Mouse (Mus musculus) heart, embryonic 11.5 days (tissue): Measurements from ENCODE around the gene Sh3d19. TPM values are rescaled to one million over a fixed set of nuclear protein-coding genes. Genes with fewer than 3 reads are reported as not detected.

Source experiments
- ATAC-seq: fragments of 200-750 bp; cut with Nextera tagmentation; replicated peaks from 2 replicates; pipeline ENCODE4 v1.8.0; 2017; ENCODE audit warnings: moderate library complexity; ENCODE audit not compliant: insufficient number of reproducible peaks, low FRiP score, low TSS enrichment
- H3K27ac ChIP-seq: fragments of 300-500 bp; sonication (generic); 2 replicates; pipeline ENCODE4 v1.5.1; 2014; ENCODE audit warnings: mild to moderate bottlenecking, low read depth, low read length
- H3K27me3 ChIP-seq: fragments of 300-500 bp; sonication (generic); 2 replicates; pipeline ENCODE4 v1.6.1; 2014; ENCODE audit warnings: mild to moderate bottlenecking, low read length, mixed read lengths; ENCODE audit not compliant: control insufficient read depth, insufficient read depth
- H3K36me3 ChIP-seq: fragments of 300-500 bp; sonication (generic); 2 replicates; pipeline ENCODE4 v1.6.1; 2014; ENCODE audit warnings: mild to moderate bottlenecking, low read length, moderate library complexity, mixed read lengths; ENCODE audit not compliant: control insufficient read depth, insufficient read depth
- H3K4me1 ChIP-seq: fragments of 300-500 bp; sonication (generic); 2 replicates; pipeline ENCODE4 v1.6.1; 2014; ENCODE audit warnings: low read length; ENCODE audit not compliant: control insufficient read depth, insufficient read depth
- H3K4me2 ChIP-seq: fragments of 300-500 bp; sonication (generic); 2 replicates; pipeline ENCODE4 v1.6.1; 2014; ENCODE audit warnings: mild to moderate bottlenecking, moderate library complexity
- H3K4me3 ChIP-seq: fragments of 300-500 bp; sonication (generic); 2 replicates; pipeline ENCODE4 v1.5.1; 2014; ENCODE audit warnings: low read depth, low read length
- H3K9ac ChIP-seq: fragments of 300-500 bp; sonication (generic); 2 replicates; pipeline ENCODE4 v1.6.1; 2014; ENCODE audit warnings: mild to moderate bottlenecking, low read depth, low read length, moderate library complexity
- H3K9me3 ChIP-seq: fragments of 300-500 bp; sonication (generic); replicated peaks from 2 replicates; pipeline ENCODE4 v1.6.1; 2016; ENCODE audit warnings: low read length; ENCODE audit not compliant: control insufficient read depth
- WGBS: fragments of 180-500 bp; shearing (Covaris S2); extraction: QIAGEN DNeasy Blood & Tissue Kit; methylation state at CpG from one replicate; pipeline ENCODE4 v1.1.7; 2014; ENCODE audit not compliant: insufficient replicate concordance; 5-methylcytosine and 5-hydroxymethylcytosine counted together
- polyA plus RNA-seq: library from polyadenylated mRNA; unstranded; fragments of >200 nt; fragmentation: Nextera tagmentation; extraction: Ambion mirVana; gene quantifications from 2 replicates; pipeline ENCODE4 v1.2.1, GENCODE M21; 2014

Sh3d19 gene
- polyA plus RNA-seq, 1 experiment from 2014 or later: 13.8 TPM

DNA sequence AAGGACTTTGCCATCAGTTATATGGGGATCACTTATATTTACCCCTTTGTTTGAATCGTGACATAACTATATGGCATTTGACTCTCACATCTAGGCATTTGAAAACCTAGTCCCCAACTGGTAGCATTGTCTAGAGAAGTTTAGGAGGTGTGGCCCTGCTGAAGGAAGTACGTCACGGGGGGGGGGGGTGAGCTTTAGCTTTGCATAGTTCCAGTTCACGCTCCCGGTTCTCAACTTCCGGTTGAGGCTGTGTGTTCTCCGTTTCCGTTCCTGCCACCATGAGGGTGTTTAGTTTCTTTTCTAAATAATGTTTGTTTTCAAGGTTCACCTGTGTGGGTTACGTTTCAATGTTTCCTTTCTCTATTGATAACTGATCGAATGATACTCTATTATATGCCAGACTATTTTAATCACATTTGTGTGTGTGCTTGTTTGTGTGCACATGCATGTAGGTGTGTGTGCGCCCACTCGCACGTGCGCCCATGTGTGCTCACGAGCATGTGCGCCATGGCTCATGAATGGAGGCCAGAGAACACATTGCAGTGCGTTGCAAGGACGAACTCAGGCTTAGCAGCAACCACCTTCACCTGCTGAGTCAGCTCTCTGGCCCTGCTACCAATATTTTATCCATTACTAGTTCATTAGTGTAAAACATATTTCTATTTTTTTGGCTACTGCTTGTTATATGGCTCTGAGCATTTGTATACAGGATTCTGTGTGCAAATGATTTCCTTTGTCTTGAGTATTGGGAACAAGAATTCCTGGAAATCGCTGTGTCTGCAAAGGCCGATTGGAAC is 54.6 kb downstream of the Sh3d19 start:
- Histone ChIP-seq H3K4me1 (0 out of 2 replicates have a peak, but pooled peaks cover 3% of the 10 kb centered on the region), H3K27ac (no peak overlapping the region), H3K9ac (no peak overlapping the region), H3K4me2 (no peak overlapping the region), H3K9me3 (no peaks in the 10 kb centered on the region), H3K36me3 (no peaks in the 10 kb centered on the region), H3K27me3 (peaks cover 7% of the 10 kb centered on the region), H3K4me3 (no peak overlapping the region)
- ATAC-seq: no peak
- 91% methylated on average over 20 of the region's 20 CpGs for WGBS

DNA sequence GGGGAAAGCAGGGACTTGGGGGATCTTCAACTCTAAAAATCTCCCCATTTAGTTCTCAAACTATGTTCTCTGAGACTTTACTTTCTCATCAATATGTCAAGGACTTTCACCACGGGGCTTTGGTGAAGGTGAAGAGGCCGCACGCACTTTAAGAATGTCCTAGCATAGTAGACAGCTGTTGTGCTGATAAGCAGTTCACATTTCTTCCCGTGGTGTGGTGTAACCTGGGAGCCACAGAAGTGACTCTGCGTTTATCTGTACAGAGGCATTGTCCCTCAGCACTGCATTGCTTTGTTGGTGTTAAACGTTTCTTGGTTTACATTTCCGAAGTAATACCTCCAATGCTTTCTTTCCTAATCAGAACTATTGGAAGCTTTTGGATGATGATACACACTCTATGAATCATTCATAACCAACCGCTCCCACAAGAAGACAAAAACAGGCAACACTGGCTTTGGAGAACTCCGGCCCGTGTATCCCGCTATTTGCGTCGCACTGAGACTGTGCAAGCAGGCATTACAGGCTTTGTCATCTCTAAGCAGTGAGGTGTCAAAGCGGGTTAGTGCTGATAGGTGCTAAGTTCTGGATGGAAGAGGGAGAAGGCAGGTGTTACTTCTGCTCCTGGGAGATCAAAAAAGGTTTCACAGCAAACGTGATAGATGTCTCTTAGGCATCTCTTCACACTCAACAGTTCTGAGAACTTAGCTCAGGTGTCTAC is 57.9 kb downstream of the Sh3d19 start:
- ATAC-seq: no peak
- 54% methylated on average over 15 of the region's 15 CpGs for WGBS
- no peak overlapping the region for H3K9ac ChIP-seq
- H3K4me2 ChIP-seq: no peak overlapping the region; the same call in 1 of the 2 replicates
- no peak overlapping the region for H3K27ac ChIP-seq
- no peaks in the 10 kb centered on the region for H3K9me3 ChIP-seq
- H3K27me3 ChIP-seq: peaks cover 7% of the 10 kb centered on the region
- H3K36me3 ChIP-seq: no peaks in the 10 kb centered on the region
- H3K4me3 ChIP-seq: no peak overlapping the region
- H3K4me1 ChIP-seq: peaks cover 5% of the 10 kb centered on the region; the same call in 1 of the 2 replicates

DNA sequence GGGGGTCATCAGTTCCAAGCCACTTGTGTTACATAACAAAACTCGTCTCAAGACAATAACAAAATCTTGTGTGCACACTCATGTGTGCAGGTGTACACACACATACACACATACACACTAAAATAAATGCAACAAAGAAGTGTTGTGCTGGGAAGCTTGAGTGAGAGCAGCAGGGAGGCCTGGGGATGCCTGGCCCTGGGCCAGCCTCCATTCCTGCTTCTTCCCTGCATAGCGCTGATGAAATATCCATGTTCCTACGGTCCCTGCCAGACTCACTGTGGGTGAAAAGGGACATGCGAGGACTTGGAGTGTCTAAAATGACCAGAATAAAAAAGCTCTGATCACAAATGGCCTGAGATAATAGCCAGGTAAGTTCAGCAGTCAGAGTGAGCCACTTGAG is 59.7 kb downstream of the Sh3d19 start:
- Histone ChIP-seq H3K9me3 (no peaks in the 10 kb centered on the region), H3K4me1 (peaks cover 7% of the 10 kb centered on the region; the same call in 1 of the 2 replicates), H3K9ac (no peak overlapping the region), H3K36me3 (no peaks in the 10 kb centered on the region), H3K27me3 (peaks cover 5% of the 10 kb centered on the region; the same call in 1 of the 2 replicates), H3K4me3 (no peak overlapping the region), H3K27ac (no peak overlapping the region), H3K4me2 (no peak overlapping the region)
- WGBS: 81% methylated on average over 4 of the region's 4 CpGs
- ATAC-seq: no peak

DNA sequence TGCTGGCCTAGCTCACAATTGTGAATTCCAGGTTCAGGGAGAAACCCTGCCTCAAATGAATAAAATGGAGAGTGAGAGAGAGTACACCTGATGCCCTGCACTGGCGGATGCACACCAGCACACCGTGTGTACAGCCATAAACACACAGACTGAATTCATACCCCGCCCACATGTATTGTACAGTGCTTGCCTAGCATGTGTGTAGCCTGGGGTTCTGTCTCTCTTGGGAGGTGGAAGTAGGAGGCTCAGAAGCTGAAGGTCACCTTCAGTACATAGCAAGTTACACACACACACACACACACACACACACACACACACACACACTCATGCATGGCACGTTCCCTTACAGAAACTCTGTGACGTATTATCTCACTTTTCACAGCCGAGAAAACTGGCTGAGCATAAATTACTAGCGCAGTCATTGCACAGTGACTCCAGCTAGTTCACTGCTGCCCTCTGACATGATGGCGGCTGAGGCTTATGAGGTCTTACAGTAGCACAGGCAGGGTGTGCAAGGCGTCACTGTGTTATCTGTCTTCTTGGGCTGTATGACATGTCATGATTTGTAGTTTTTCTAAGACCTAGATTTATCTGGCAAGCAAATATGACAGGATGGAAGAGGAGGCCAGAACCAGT is 62.7 kb downstream of the Sh3d19 start:
- no peaks in the 10 kb centered on the region for H3K36me3 ChIP-seq
- ATAC-seq: no peak
- no peak overlapping the region for H3K9ac ChIP-seq
- H3K4me3 ChIP-seq: no peak overlapping the region
- no peaks in the 10 kb centered on the region for H3K27me3 ChIP-seq
- H3K4me2 ChIP-seq: no peak overlapping the region
- no peak overlapping the region; the same call in 1 of the 2 replicates for H3K27ac ChIP-seq
- WGBS: 61% methylated on average over 9 of the region's 9 CpGs
- peaks cover 8% of the 10 kb centered on the region; the same call in 1 of the 2 replicates for H3K4me1 ChIP-seq
- no peaks in the 10 kb centered on the region for H3K9me3 ChIP-seq

DNA sequence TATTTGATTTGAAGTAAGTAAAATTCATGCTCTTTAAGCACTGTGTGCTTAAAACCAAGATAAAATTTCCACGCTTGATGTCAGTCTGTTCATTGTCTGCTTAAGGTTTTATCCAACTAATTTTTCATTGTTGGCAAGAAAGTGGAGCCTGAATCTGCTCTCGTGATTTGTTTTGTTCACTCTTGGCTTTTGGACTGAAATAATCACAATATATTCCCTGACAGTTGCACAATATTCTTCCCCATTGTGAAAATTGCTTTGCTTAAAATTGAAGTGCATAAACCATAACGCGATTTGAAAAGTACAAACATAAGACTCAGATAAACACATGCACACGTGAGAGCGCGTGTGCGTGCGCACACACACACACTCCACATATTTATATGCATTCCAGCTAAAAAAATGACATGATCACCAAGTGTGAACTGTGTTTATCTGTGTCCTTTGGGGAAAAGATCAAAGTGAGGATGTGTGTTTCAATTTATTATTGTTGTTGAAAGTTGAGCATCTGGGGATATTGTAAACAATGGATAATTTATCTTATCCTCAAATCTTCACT is 67.1 kb downstream of the Sh3d19 start:
- 91% methylated on average over 9 of the region's 9 CpGs for WGBS
- ATAC-seq: no peak
- no peaks in the 10 kb centered on the region for H3K27me3 ChIP-seq
- peaks cover 10% of the 10 kb centered on the region; the same call in 1 of the 2 replicates for H3K4me1 ChIP-seq
- no peaks in the 10 kb centered on the region for H3K36me3 ChIP-seq
- no peak overlapping the region for H3K27ac ChIP-seq
- H3K9ac ChIP-seq: no peak overlapping the region
- H3K4me3 ChIP-seq: no peak overlapping the region
- H3K9me3 ChIP-seq: peaks cover 2% of the 10 kb centered on the region; the same call in 1 of the 2 replicates
- no peak overlapping the region for H3K4me2 ChIP-seq

DNA sequence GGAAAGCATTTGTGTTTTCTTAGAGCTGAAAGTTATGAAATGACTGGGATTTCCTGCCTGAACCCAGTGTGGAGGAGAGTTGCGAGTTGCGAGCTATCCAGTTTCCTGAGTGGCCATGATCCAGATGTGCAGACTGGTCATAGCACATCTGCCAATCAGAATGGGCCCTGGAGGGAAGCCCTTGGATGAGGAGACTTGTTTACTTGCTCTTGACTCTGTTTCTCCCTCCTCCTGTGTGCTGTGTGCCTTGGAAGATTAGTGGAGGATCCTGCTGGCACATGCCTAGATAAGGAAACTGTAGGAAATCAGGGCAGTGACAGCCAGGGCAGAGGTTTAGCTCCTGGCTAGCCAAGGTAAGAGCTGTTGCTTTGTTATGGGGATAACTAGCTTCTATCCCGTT is 67.7 kb downstream of the Sh3d19 start:
- Histone ChIP-seq H3K9ac (no peak overlapping the region), H3K27me3 (no peaks in the 10 kb centered on the region), H3K9me3 (peaks cover 4% of the 10 kb centered on the region; the same call in 1 of the 2 replicates), H3K4me1 (peaks cover 9% of the 10 kb centered on the region; the same call in 1 of the 2 replicates), H3K27ac (no peak overlapping the region), H3K4me3 (no peak overlapping the region), H3K4me2 (no peak overlapping the region), H3K36me3 (no peaks in the 10 kb centered on the region)
- no peak for ATAC-seq
- 24% methylated on average over 3 of the region's 3 CpGs for WGBS

DNA sequence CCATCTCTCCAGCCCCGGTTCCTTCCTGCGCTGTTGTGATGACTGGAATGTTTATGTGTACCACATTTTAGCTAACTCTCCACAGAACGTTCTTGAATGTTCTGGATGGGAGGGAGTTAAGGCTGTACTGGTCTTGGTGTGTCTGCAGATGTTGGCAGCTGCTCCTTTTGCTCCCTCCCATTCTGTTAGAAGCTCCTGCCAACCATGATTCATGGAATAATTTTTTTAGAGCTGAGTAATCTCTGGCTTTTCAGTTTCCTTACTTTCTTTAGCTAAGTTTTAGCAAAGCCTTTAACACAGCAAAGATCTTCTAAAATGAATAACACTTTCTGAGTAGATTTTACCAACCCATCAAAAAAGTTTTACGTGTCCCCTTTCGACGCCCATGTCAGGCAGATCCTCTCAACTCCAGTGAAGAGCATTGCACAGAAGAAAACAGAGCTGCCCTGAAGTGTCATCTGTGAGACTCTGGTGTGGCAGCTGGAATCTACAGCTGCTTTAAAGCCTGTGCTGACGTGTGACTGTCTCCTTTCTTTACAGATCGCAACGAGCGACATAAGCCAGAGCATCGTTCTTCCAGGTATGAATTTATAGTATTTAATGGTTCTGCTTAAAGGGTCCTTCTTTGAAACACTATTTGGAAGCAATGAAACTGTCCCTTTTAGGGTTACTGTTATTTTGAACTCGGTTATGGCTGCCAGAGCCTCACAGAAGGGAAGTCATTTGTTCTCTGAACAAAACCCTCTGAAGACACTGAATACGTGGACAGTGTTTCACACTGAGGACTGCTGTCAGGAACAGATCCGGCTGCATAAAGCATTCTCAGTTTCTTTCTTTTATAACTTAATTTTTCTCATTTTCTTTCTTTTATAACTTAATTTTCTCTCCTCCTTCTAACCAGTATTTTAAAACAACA is 69.6 kb downstream of the Sh3d19 start:
- H3K9me3 ChIP-seq: peaks cover 4% of the 10 kb centered on the region; the same call in 1 of the 2 replicates
- H3K4me2 ChIP-seq: peak overlapping the region; percentile 29
- no peaks in the 10 kb centered on the region for H3K27me3 ChIP-seq
- 57% methylated on average over 14 of the region's 14 CpGs for WGBS
- H3K27ac ChIP-seq: no peak overlapping the region
- H3K36me3 ChIP-seq: no peaks in the 10 kb centered on the region
- no peak overlapping the region for H3K9ac ChIP-seq
- peaks cover 5% of the 10 kb centered on the region; the same call in 1 of the 2 replicates for H3K4me1 ChIP-seq
- no peak overlapping the region for H3K4me3 ChIP-seq
- no peak for ATAC-seq
